Mouse (Mus musculus): ENCODE measurements around the gene Usmg5. TPM values are rescaled to one million over a fixed set of nuclear protein-coding genes. Genes with fewer than 3 reads are reported as not detected.
"Not testable (repeated sequence)": the region's sequence is repeated elsewhere in the genome, so short reads cannot be mapped to it uniquely, and the experiment has no call there.

Gene Usmg5
- total RNA-seq (2021): 1,000 to 10,000 TPM; 1,097 to 1,442 TPM
- long read RNA-seq, experiment 1, transcript Usmg5-201 (4 exons, 362 nt): major isoform, 949 of 1,001 reads
- long read RNA-seq, experiment 1, partial matches to known transcripts: 12 of 1,001 reads
- long read RNA-seq, experiment 1, other reads (novel, unspliced or antisense): 38 of 1,001 reads
- long read RNA-seq, experiment 2, transcript Usmg5-201 (4 exons, 362 nt): major isoform, 1,137 of 1,196 reads
- long read RNA-seq, experiment 2, partial matches to known transcripts: 15 of 1,196 reads
- long read RNA-seq, experiment 2, other reads (novel, unspliced or antisense): 40 of 1,196 reads

DNA sequence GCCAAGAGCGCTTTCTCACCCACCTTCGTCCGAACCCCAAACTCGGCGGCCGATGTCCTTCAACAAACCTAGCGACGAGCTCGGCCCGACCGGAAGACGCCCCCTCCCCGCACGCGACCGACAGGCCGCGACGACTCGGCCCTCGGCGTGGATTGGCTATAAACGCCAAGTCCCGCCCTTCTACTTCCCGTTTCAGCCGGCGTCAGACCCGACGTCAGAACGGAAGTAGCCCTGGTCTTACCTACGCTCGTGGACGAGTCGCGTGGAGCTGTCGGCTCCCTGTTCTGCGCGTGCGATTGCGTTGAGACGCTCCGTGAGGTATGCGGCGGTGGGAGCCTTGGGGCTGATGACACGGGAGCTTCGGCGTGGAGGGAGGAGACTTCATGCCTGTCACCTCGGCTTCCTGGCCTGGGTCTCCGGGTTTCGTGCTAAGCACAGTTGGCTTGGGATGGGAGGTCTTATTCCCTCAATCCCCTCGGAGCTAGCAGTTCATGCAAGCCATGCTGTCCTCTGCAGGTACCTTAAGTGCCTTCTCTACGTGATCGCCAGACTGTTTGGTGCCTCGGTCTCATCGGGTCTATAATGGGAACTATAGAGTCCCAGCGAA lies at the start of gene Usmg5, which contains the start of gene Pdcd11:
Usmg5 (minus strand) TSS at position 98 of the 607 bp plus-strand sequence.
Pdcd11 (plus strand) TSS at position 219 of the 607 bp plus-strand sequence.
- peak within 1 kb of the TSS; percentile 99 for H3K27ac ChIP-seq
- intact Hi-C loops (cut with DNase I): no loop called here
- TF ChIP-seq CTCF (IDR thresholded peaks at IDR 0.05): no peak
- peak; percentile 98 for DNase-seq
- peak within 1 kb of the TSS; percentile 94 for H3K4me3 ChIP-seq

DNA sequence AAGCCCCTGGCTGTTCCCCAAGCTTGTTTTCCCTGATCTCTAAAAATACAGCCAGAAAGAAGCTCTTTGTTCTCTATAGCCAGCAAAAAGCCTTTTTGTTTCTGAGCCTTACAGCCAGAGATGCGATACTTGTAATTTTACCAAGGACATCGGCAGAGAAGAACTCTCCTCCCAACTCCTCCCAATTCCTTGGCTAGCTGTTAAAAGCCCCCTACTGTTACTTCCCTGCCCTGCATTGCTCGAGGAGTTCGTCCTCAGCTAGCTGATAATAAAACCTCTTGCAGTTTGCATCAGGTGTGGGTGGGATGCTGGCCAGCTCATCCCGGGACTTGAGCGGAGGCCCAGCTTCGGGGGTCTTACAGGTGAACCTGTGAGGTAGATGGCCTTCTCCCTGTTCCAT lies 49.2 kb upstream of the Usmg5 start:
- H3K27ac ChIP-seq; intact Hi-C loops (cut with DNase I); DNase-seq; H3K4me3 ChIP-seq: not testable (repeated sequence)

DNA sequence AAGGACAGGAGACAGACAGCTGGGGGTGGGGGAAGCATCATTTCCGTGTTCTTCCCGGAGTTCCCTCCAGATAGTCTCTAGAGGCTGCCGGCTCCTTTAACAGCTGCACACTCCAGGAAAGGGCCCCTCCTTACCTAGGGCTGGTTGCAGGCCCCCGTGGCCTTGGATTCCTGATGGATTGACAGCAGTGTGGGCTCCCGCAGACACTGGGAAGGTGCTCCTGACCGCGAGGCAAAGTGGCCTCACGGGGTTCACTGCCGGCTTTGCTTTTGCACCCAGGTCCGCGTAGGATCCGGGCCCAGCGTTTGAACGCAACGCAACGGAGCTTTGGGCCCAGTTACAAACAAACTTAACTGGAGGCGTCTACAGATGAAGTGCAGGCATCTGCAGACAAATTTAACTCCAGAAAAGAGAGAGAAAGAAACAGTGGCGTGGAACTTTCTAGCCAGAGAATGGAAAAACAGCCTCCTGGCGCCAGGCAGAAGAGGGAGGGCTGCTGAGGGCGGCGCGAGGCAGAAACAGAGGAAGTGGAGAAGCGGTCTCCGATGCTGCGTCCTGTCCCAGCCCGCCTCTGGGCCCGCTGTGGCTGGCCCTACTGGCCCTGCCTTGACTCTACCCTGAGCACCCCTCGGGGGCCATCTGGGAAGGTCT lies 47.4 kb upstream of the Usmg5 start, which contains the start of gene Calhm2:
Calhm2 (minus strand) TSS at position 524 of the 651 bp plus-strand sequence.
- DNase-seq: peak; percentile 76
- Histone ChIP-seq H3K27ac (peak within 1 kb of the TSS; percentile 92), H3K4me3 (peak within 1 kb of the TSS; percentile 85)
- TF ChIP-seq CTCF (IDR thresholded peaks at IDR 0.05): no peak
- intact Hi-C loops (cut with DNase I): no loop called here

DNA sequence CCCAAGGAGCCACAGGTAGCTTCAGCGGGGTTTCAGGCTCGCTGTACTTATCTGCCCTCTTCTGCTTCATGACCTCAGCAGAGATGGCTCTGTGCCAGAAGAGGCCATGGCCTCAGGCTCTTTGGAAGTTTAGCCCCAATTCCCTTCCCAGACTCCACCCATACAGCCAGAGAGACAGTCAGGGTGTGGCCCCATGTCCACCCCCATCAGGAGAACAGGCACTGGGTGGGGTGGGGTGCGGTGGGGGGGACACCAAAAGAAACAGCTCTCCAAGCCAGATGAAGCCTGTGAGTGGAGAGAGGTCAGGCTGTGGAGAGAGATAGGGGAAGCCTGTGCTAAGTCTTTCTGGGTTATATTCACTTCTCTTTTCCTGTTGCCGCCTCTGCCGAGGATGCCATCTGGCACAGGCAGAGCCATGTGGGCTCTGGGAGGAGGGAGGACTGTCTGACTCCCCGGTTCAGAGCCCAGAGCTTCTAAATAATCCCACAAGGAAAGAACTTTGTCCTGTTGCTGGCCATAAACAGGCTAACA lies 46.7 kb upstream of the Usmg5 start:
- DNase-seq: peak; percentile 81
- intact Hi-C loops (cut with DNase I): no loop called here
- H3K4me3 ChIP-seq: peak overlapping the region; percentile 85
- TF ChIP-seq CTCF (IDR thresholded peaks at IDR 0.05): no peak
- H3K27ac ChIP-seq: peak overlapping the region; percentile 92

DNA sequence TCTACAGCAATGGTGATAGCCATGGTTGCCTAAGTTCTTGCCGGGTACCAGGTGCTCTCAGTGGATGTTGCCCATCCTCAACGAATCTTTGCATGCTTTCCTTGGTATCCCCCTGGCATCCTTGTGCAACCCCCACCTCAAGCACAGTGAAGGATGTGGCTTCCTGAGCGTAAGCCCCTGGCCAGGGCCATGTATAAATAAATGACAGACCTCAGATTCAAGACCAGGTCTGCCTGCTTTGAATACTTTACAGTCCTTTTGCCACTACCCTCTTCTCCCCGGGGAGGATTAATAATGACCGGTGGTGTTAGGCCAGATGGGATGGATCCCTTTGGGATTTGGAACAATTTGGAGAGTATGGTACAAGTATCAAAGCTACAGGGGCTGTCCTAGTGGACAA lies 45.7 kb upstream of the Usmg5 start:
- peak overlapping the region; percentile 92; the same call in 1 of the 2 replicates for H3K27ac ChIP-seq
- peak; percentile 14 for DNase-seq
- no peak for TF ChIP-seq CTCF (IDR thresholded peaks at IDR 0.05)
- intact Hi-C loops (cut with DNase I): no loop called here
- peak overlapping the region; percentile 85 for H3K4me3 ChIP-seq

DNA sequence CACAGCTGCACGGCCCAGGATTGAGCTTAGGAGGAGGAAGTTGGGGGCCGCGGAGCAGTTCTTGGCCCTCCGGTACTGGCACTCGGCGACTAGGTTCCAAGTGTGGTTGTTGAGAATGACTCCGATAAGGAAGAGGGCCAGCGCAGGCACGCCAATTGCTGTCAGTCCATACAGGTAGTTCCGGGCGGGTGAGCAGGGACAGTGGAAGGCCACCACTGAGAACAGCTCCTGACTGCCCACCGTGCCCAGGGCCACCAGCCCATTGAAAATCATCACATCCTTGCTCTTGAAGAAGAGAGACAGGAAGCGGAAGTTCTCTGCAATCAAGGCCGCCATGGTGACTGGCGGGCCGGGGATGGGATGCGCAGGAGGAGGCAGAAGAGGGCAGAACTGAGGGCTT lies 45.1 kb upstream of the Usmg5 start:
- Histone ChIP-seq H3K4me3 (no peak overlapping the region), H3K27ac (no peak overlapping the region)
- peak; percentile 18 for DNase-seq
- no peak for TF ChIP-seq CTCF (IDR thresholded peaks at IDR 0.05)
- intact Hi-C loops (cut with DNase I): no loop called here

DNA sequence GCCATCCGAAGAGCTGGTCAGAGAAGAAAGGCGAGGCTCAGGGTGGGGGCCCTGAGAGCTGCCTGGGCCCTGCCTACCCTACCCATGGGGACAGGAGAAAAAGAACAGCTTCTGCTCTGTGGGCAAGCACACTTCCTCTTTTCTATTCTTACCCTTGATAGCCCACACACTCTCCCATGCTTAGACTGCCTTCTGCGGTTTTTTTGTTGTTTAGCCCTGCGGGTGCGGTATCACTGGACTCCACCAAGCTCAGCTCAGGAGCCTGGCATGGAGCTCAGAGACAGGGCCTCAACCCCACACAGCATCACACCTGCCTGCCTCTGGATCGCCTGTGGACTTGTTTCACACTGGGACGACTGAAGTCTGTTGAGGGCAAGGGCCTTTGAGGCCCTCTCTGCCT lies 42.7 kb upstream of the Usmg5 start:
- intact Hi-C loops (cut with DNase I): no loop called here
- Histone ChIP-seq H3K4me3 (no peak overlapping the region), H3K27ac (peak overlapping the region; percentile 2; the same call in 1 of the 2 replicates)
- DNase-seq: peak; percentile 17
- TF ChIP-seq CTCF (IDR thresholded peaks at IDR 0.05): no peak

DNA sequence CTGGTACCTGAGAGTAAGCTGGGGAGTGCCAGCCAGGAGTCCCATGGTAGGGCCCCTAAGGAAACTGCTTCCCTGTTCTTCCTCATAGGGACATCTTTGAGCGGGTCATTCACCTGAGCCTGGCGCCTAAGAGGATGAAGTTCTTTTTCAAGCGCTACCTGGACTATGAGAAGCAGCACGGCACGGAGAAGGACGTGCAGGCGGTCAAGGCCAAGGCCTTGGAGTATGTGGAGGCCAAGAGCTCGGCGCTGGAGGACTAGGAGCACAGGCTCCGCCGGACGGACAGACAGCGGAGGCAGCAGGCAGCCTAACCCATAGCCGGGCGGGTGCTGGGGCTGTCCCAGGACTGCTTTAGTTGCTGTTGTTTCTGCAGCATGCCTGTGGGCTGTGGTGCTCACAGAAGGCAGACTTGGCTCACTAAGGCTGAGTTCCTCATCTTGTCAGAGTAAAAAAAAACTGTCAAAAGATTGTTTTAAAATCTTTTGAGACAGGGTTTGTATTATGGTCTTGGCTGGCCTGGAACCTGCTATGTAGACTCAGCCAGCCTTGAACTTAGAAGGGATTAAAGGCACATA lies 40.2 kb upstream of the Usmg5 start:
- Histone ChIP-seq H3K4me3 (no peak overlapping the region), H3K27ac (no peak overlapping the region)
- intact Hi-C loops (cut with DNase I): no loop called here
- DNase-seq: no peak
- TF ChIP-seq CTCF (IDR thresholded peaks at IDR 0.05): no peak

DNA sequence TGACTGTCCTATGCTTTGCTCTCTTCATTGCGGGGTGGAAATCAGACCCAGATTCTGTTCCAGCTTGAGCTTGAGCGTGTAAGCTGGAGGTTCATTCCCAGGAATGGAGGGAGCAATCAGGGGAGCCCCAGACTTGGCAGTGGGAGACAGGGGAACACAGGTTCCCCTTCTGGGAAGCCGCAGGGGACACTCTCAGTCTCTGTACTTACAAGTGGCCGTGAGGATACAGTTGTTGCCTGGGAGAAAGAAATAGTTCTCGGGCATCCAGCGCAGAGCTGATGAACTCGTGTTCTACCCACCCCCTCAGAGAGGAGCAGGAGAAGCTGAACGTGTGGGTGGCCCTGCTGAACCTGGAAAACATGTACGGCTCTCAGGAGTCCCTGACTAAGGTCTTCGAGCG lies 38.4 kb upstream of the Usmg5 start:
- intact Hi-C loops (cut with DNase I): no loop called here
- no peak for TF ChIP-seq CTCF (IDR thresholded peaks at IDR 0.05)
- H3K4me3 ChIP-seq: no peak overlapping the region
- H3K27ac ChIP-seq: no peak overlapping the region
- no peak for DNase-seq

DNA sequence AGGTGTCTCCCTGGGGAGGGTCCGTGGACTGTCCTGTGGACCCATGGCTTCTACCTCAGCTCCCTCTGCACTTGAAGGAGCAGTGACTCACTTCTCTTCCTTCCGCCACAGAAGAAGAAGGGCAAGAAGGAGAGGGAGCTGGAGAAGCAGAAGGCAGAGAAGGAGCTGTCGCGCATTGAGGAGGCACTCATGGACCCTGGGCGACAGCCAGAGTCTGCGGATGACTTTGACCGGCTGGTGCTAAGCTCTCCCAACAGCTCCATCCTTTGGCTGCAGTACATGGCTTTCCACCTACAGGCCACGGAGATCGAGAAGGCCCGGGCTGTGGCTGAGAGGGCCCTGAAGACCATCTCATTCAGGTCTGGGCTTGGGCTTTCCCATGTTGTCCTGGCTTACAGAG lies 37.7 kb upstream of the Usmg5 start:
- no peak for DNase-seq
- Histone ChIP-seq H3K4me3 (no peak overlapping the region), H3K27ac (no peak overlapping the region)
- intact Hi-C loops (cut with DNase I): no loop called here
- no peak for TF ChIP-seq CTCF (IDR thresholded peaks at IDR 0.05)

DNA sequence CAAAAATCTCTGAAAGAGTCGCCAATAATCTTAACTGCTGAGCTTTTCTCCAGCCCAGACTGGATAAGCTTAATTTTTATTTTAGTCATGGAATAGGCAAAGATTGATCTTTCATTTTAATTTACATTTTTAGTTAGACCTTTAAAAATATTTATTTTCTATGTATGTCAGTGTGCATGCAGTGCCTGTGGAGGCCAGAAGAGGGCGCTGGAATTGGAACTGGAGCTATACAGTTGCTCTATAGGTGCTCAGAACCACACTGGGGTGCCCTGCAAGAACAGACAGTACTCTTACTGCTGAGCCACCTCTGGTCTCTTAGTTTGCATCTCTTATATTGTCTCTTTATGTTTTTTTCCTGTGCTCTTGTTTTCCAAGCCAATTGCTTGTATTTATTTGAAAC lies 32.4 kb upstream of the Usmg5 start:
- no peak for DNase-seq
- intact Hi-C loops (cut with DNase I): loop anchor here (1.0 kb wide), 1 partner anchor 46 kb away; no protein-coding TSS in a partner anchor
- no peak overlapping the region for H3K4me3 ChIP-seq
- TF ChIP-seq CTCF (IDR thresholded peaks at IDR 0.05): peak; percentile 79
- H3K27ac ChIP-seq: no peak overlapping the region

DNA sequence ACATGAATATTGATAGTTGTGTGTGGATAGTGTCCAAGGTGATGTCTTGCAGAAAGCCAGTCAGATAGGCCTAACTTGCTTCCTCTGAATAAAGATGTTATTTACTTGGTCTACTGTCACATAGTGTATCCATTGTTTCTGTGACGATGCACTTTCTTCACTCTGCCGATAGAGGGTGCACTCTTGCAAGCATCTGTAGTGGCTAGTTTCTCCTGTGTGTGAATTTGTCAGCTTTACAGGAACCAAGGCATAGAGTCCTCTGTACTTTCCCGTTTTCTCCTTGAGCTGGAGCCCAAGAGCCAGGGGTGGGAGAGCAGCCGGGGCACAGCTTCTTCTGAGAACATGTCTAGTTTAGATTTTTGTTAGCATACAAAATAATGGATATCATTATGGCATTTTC lies 30.6 kb upstream of the Usmg5 start:
- Histone ChIP-seq H3K27ac (no peak overlapping the region), H3K4me3 (no peak overlapping the region)
- intact Hi-C loops (cut with DNase I): no loop called here
- TF ChIP-seq CTCF (IDR thresholded peaks at IDR 0.05): peak; percentile 80
- no peak for DNase-seq
